Mouse (Mus musculus): Measurements from ENCODE around the gene Adgrf3. TPM values are rescaled to one million over a fixed set of nuclear protein-coding genes. Genes with fewer than 3 reads are reported as not detected.
A peak's percentile ranks its signal among the peaks of the same experiment; 100 is the strongest.

Gene Adgrf3
- polyA plus RNA-seq, 1 experiment: not detected

DNA sequence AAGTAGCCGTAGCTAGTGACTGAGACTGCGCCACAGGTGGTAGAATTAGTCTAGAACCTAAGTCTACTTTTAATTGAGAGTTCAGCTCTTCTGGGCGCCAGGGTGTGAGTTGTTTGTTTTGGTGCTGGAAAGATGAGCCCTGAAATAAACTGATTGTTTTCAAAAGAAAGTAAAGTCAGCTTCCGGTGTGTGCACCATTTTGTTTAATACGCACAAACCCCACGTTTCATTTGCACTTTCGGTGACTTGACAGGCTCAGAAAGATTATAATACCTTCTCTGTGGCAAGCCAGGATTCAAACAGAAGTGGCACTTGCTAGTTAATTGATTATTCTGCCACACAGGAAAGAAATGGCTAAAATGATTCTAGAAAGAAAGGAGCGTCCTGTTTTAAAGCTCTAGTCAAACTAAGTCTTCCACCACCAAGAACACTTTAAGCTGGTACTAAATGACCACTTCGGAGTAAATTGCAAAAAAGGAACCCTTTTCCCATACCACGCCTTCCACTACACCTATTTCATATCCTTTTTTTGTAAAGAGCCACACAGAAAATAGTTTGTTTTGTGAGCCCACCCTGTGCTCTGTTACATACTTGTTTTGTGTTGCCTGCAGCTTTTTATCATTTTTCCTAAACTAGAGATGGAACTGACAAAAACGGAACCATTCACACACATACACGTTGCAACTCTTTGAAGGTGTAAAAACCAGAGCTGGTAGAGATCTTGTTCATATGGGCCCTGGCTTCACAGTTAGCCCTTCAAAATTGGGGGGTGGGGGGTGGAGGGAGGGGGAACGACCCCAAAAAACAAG, 49.5 kb downstream of the Adgrf3 start:
- H3K4me1 ChIP-seq (ENCODE audit: control insufficient read depth, insufficient read depth, low read length): no peaks in the 10 kb centered on the region
- H3K4me3 ChIP-seq (ENCODE audit: low read depth, low read length): peak overlapping the region; percentile 97
- no peaks in the 10 kb centered on the region for H3K9me3 ChIP-seq (replicated peaks; ENCODE audit: control insufficient read depth, insufficient read depth, low read length, poor library complexity, severe bottlenecking)
- TF ChIP-seq CTCF (IDR thresholded peaks at IDR 0.05; ENCODE audit: low read depth, low read length) (no peak), POLR2A (IDR thresholded peaks at IDR 0.05; ENCODE audit: insufficient read depth, low read length) (no peak), EP300 (IDR thresholded peaks at IDR 0.05; ENCODE audit: insufficient read depth, low read depth, low read length) (no peak)
- H3K27me3 ChIP-seq (ENCODE audit: control insufficient read depth, insufficient read depth, low read length, poor library complexity, severe bottlenecking): no peaks in the 10 kb centered on the region
- no peak overlapping the region for H3K27ac ChIP-seq (ENCODE audit: insufficient read depth, low read length)
- peak overlapping the region; percentile 59 for H3K9ac ChIP-seq (ENCODE audit: low read depth, poor library complexity, severe bottlenecking)
- H3K36me3 ChIP-seq (ENCODE audit: control insufficient read depth, insufficient read depth, low read length, poor library complexity, severe bottlenecking): no peaks in the 10 kb centered on the region

DNA sequence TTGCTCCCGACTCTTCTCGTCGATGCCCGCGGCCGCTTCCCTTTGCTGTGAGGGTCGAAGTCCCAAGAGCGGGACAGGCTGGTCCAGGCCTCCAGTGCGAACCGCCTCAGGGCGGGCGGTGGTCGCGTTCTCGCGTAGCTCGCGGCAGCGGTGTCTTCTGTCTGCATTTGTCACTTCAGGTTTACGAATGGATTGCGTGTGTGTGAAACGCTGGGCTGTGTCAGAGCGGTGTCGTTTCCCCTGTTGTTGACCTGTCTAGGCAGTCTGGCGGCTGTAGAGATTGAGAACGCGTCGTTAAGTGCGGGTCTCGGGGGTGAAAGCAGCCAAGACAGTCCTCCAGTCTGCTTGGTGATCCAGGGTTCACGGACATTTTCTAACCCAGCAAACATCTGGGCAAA, 50.1 kb downstream of the Adgrf3 start:
- H3K9me3 ChIP-seq (replicated peaks; ENCODE audit: control insufficient read depth, insufficient read depth, low read length, poor library complexity, severe bottlenecking): no peaks in the 10 kb centered on the region
- peak overlapping the region; percentile 97 for H3K4me3 ChIP-seq (ENCODE audit: low read depth, low read length)

DNA sequence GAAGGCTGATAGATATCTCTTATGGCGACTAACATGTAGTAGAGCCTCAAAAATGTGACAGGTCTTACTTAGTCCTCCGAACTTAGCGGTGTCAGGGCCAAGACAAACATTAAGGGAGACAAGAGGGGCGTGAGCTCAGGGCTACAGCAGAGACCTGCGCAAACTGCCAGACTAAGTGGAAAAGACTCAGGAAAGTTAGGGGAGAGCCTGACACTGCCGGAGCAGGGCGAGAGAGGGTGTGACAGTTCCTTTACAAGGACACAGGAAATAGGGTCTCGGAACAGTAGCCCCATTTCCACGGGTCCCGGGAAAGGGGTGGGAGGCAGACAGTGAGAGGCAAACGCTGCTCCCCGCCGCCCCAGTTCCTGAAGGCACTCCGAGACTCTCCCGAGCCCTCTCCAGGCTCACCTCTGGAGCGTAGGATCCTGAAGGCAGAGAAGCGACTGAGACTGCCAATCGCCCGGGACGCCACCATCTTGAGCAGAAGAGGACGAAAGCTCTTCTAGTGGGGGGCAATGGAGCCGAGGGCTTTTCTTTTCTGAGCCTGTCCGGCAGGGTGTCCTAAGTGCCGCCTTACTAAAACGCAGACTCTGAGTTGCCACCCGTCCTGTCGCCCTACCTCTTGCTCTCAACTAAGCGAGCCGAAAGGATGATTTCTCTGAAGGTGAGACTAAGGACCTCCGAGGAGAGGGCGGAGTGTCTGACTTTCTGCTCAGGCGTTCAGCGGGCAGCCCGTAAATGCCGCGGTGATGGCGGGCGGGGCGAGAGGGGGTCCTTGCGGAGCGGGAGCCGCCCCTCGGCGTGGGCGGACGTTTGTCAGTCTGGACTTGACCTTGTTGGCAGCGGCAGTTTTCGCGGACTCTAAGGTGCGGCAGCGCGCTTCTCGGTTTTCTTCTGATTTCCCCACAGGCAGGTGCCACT, 50.8 kb downstream of the Adgrf3 start, which contains the start of the genes Hadha and Hadhb:
Hadha (minus strand) TSS at position 689 of the 921 bp plus-strand sequence.
Hadhb (plus strand) TSS at position 775 of the 921 bp plus-strand sequence.
- no peaks in the 10 kb centered on the region for H3K36me3 ChIP-seq (ENCODE audit: control insufficient read depth, insufficient read depth, low read length, poor library complexity, severe bottlenecking)
- TF ChIP-seq POLR2A (IDR thresholded peaks at IDR 0.05; ENCODE audit: insufficient read depth, low read length) (peak; percentile 51), EP300 (IDR thresholded peaks at IDR 0.05; ENCODE audit: insufficient read depth, low read depth, low read length) (no peak), CTCF (IDR thresholded peaks at IDR 0.05; ENCODE audit: low read depth, low read length) (no peak)

More for the DNA sequence above, 50.1 kb downstream of the Adgrf3 start:
- TF ChIP-seq EP300 (IDR thresholded peaks at IDR 0.05; ENCODE audit: insufficient read depth, low read depth, low read length) (no peak), CTCF (IDR thresholded peaks at IDR 0.05; ENCODE audit: low read depth, low read length) (no peak), POLR2A (IDR thresholded peaks at IDR 0.05; ENCODE audit: insufficient read depth, low read length) (no peak)
- Histone ChIP-seq H3K36me3 (ENCODE audit: control insufficient read depth, insufficient read depth, low read length, poor library complexity, severe bottlenecking) (no peaks in the 10 kb centered on the region), H3K27ac (ENCODE audit: insufficient read depth, low read length) (no peak overlapping the region), H3K9ac (ENCODE audit: low read depth, poor library complexity, severe bottlenecking) (peak overlapping the region; percentile 59), H3K27me3 (ENCODE audit: control insufficient read depth, insufficient read depth, low read length, poor library complexity, severe bottlenecking) (no peaks in the 10 kb centered on the region), H3K4me1 (ENCODE audit: control insufficient read depth, insufficient read depth, low read length) (no peaks in the 10 kb centered on the region)

DNA sequence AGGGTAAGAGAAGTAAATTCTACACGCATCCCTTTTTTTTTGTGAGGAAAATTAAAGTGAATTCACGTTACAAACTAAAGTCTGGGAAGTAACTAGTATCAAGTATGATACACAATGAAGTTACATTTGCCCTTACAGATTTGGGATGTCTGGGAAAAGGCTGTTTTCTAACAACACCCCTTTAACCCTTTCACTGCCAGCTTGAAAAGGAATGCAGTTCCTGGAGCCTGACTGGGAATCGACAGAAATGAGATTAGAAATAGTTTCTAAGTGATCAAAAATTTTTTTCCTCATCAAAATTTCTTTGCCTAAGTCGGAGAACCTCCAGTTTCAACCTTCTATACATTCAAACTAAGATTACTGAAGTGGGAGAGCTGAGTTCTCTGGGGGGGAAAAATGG, 51.5 kb downstream of the Adgrf3 start:
- H3K9ac ChIP-seq (ENCODE audit: low read depth, poor library complexity, severe bottlenecking): peak overlapping the region; percentile 59
- H3K4me3 ChIP-seq (ENCODE audit: low read depth, low read length): no peak overlapping the region
- no peak for TF ChIP-seq CTCF (IDR thresholded peaks at IDR 0.05; ENCODE audit: low read depth, low read length)
- no peaks in the 10 kb centered on the region for H3K36me3 ChIP-seq (ENCODE audit: control insufficient read depth, insufficient read depth, low read length, poor library complexity, severe bottlenecking)
- H3K9me3 ChIP-seq (replicated peaks; ENCODE audit: control insufficient read depth, insufficient read depth, low read length, poor library complexity, severe bottlenecking): no peaks in the 10 kb centered on the region
- no peaks in the 10 kb centered on the region for H3K27me3 ChIP-seq (ENCODE audit: control insufficient read depth, insufficient read depth, low read length, poor library complexity, severe bottlenecking)
- no peak overlapping the region for H3K27ac ChIP-seq (ENCODE audit: insufficient read depth, low read length)
- no peaks in the 10 kb centered on the region for H3K4me1 ChIP-seq (ENCODE audit: control insufficient read depth, insufficient read depth, low read length)

More for the DNA sequence above, 50.8 kb downstream of the Adgrf3 start, which contains the start of the genes Hadha and Hadhb:
- H3K9me3 ChIP-seq (replicated peaks; ENCODE audit: control insufficient read depth, insufficient read depth, low read length, poor library complexity, severe bottlenecking): no peaks in the 10 kb centered on the region
- H3K27me3 ChIP-seq (ENCODE audit: control insufficient read depth, insufficient read depth, low read length, poor library complexity, severe bottlenecking): no peaks in the 10 kb centered on the region
- peak within 1 kb of the TSS; percentile 97 for H3K4me3 ChIP-seq (ENCODE audit: low read depth, low read length)
- H3K4me1 ChIP-seq (ENCODE audit: control insufficient read depth, insufficient read depth, low read length): no peaks in the 10 kb centered on the region
- H3K9ac ChIP-seq (ENCODE audit: low read depth, poor library complexity, severe bottlenecking): peak within 1 kb of the TSS; percentile 59
- no peak within 1 kb of the TSS for H3K27ac ChIP-seq (ENCODE audit: insufficient read depth, low read length)

DNA sequence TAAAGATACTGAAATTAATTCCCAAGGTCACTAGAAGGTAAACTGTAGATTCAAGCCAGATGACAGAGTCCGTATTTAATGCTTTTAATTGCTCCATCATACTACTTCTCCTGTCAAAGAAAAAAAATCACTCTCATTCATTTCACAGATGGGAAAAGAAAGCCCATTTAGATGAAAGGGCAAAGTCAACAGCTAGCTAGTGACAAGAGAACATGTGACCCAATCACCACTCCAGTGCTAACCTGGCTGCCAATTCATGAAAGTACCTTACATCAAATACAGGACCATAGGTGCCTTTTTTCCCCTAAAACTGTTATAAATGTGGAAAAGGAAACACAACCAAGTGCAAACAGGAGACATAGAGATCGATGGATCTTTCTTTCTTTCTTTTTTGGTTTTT, 52.3 kb downstream of the Adgrf3 start:
- H3K36me3 ChIP-seq (ENCODE audit: control insufficient read depth, insufficient read depth, low read length, poor library complexity, severe bottlenecking): no peaks in the 10 kb centered on the region
- no peak overlapping the region for H3K4me3 ChIP-seq (ENCODE audit: low read depth, low read length)
- no peaks in the 10 kb centered on the region for H3K27me3 ChIP-seq (ENCODE audit: control insufficient read depth, insufficient read depth, low read length, poor library complexity, severe bottlenecking)
- no peaks in the 10 kb centered on the region for H3K4me1 ChIP-seq (ENCODE audit: control insufficient read depth, insufficient read depth, low read length)
- H3K9ac ChIP-seq (ENCODE audit: low read depth, poor library complexity, severe bottlenecking): no peak overlapping the region
- H3K9me3 ChIP-seq (replicated peaks; ENCODE audit: control insufficient read depth, insufficient read depth, low read length, poor library complexity, severe bottlenecking): no peaks in the 10 kb centered on the region
- H3K27ac ChIP-seq (ENCODE audit: insufficient read depth, low read length): no peak overlapping the region
- no peak for TF ChIP-seq CTCF (IDR thresholded peaks at IDR 0.05; ENCODE audit: low read depth, low read length)
- TF ChIP-seq POLR2A (IDR thresholded peaks at IDR 0.05; ENCODE audit: insufficient read depth, low read length): no peak
- TF ChIP-seq EP300 (IDR thresholded peaks at IDR 0.05; ENCODE audit: insufficient read depth, low read depth, low read length): no peak
